Mouse (Mus musculus) liver, embryonic 12.5 days (tissue): ENCODE results near the gene Dnmt3b. TPM values are rescaled to one million over a fixed set of nuclear protein-coding genes. Genes with fewer than 3 reads are reported as not detected.
A peak's percentile ranks its signal among the peaks of the same experiment; 100 is the strongest.
"Not testable (repeated sequence)": the region's sequence is repeated elsewhere in the genome, so short reads cannot be mapped to it uniquely, and the experiment has no call there.

Experiments
- ATAC-seq: fragments of 200-750 bp; cut with Nextera tagmentation; 2 replicates; pipeline ENCODE4 v1.8.0; 2017; ENCODE audit warnings: moderate number of reproducible peaks, mild to moderate bottlenecking, moderate library complexity
- H3K27ac ChIP-seq: fragments of 300-500 bp; sonication (generic); 2 replicates; pipeline ENCODE4 v1.5.1; 2016; ENCODE audit warnings: mild to moderate bottlenecking
- H3K27me3 ChIP-seq: fragments of 300-500 bp; sonication (generic); replicated peaks from 2 replicates; pipeline ENCODE4 v1.6.1; 2016; ENCODE audit warnings: mild to moderate bottlenecking, moderate library complexity
- H3K36me3 ChIP-seq: fragments of 300-500 bp; sonication (generic); 2 replicates; pipeline ENCODE4 v1.6.1; 2016; ENCODE audit warnings: mild to moderate bottlenecking, moderate library complexity
- H3K4me1 ChIP-seq: fragments of 300-500 bp; sonication (generic); 2 replicates; pipeline ENCODE4 v1.6.1; 2016
- H3K4me2 ChIP-seq: fragments of 300-500 bp; sonication (generic); 2 replicates; pipeline ENCODE4 v1.6.1; 2016; ENCODE audit warnings: mild to moderate bottlenecking, moderate library complexity
- H3K4me3 ChIP-seq: fragments of 300-500 bp; sonication (generic); 2 replicates; pipeline ENCODE4 v1.5.1; 2016; ENCODE audit warnings: mild to moderate bottlenecking, moderate library complexity
- H3K9ac ChIP-seq: fragments of 300-500 bp; sonication (generic); 2 replicates; pipeline ENCODE4 v1.6.1; 2016; ENCODE audit warnings: mild to moderate bottlenecking, moderate library complexity
- H3K9me3 ChIP-seq: fragments of 300-500 bp; sonication (generic); replicated peaks from 2 replicates; pipeline ENCODE4 v1.6.1; 2016; ENCODE audit warnings: mild to moderate bottlenecking, moderate library complexity
- WGBS: fragments of 180-500 bp; shearing (Covaris S2); methylation state at CpG from one replicate; pipeline ENCODE4 v1.1.7; 2016; ENCODE audit not compliant: insufficient replicate concordance; 5-methylcytosine and 5-hydroxymethylcytosine counted together
- polyA plus RNA-seq: library from polyadenylated mRNA; unstranded; fragments of >200 nt; fragmentation: Nextera tagmentation; extraction: Ambion mirVana; gene quantifications from 2 replicates; pipeline ENCODE4 v1.2.1, GENCODE M21; 2016

Gene Dnmt3b
- polyA plus RNA-seq, 1 experiment from 2014 or later = 17.1 TPM

GRCm38 (mm10) chr2:153642496-153642895 lies 6.8 kb upstream of the Dnmt3b start:
- Histone ChIP-seq H3K9ac (no peak overlapping the region), H3K27me3 (no peaks in the 10 kb centered on the region; the same call in 1 of the 2 replicates), H3K4me2 (no peak overlapping the region), H3K4me3 (no peak overlapping the region), H3K27ac (no peak overlapping the region), H3K9me3 (no peaks in the 10 kb centered on the region), H3K36me3 (no peaks in the 10 kb centered on the region), H3K4me1 (no peaks in the 10 kb centered on the region)
- WGBS = 31% methylated on average over 3 of the region's 3 CpGs
- ATAC-seq = no peak

GRCm38 (mm10) chr2:153642999-153643398 lies 6.3 kb upstream of the Dnmt3b start:
- H3K4me3 ChIP-seq = no peak overlapping the region
- no peaks in the 10 kb centered on the region; the same call in 1 of the 2 replicates for H3K27me3 ChIP-seq
- 65% methylated on average over 6 of the region's 6 CpGs for WGBS
- H3K27ac ChIP-seq = no peak overlapping the region
- no peak overlapping the region for H3K9ac ChIP-seq
- no peak for ATAC-seq
- no peaks in the 10 kb centered on the region for H3K36me3 ChIP-seq
- H3K4me2 ChIP-seq = no peak overlapping the region
- no peaks in the 10 kb centered on the region for H3K9me3 ChIP-seq
- H3K4me1 ChIP-seq = no peaks in the 10 kb centered on the region

- peak overlapping the region; percentile 80 for H3K9ac ChIP-seq
- no peaks in the 10 kb centered on the region for H3K36me3 ChIP-seq
- peaks cover 26% of the 10 kb centered on the region for H3K4me1 ChIP-seq
- peaks cover 27% of the 10 kb centered on the region for H3K27me3 ChIP-seq
- no peak overlapping the region; the same call in 1 of the 2 replicates for H3K27ac ChIP-seq
- H3K4me2 ChIP-seq = peak overlapping the region; percentile 98
- no peaks in the 10 kb centered on the region for H3K9me3 ChIP-seq
- no peak for ATAC-seq
- whole genome bisulfite sequencing = 26% methylated on average over 14 of the region's 14 CpGs
- H3K4me3 ChIP-seq = peak overlapping the region; percentile 78
Measured at GRCm38 (mm10) chr2:153648773-153649297, 415 bp upstream of the Dnmt3b start.

GRCm38 (mm10) chr2:153650014-153650687 lies 901 bp downstream of the Dnmt3b start:
- Histone ChIP-seq H3K9ac (peak overlapping the region; percentile 80), H3K27ac (no peak overlapping the region), H3K4me3 (peak overlapping the region; percentile 78), H3K4me2 (peak overlapping the region; percentile 98), H3K9me3 (no peaks in the 10 kb centered on the region), H3K27me3 (peaks cover 27% of the 10 kb centered on the region), H3K4me1 (peaks cover 26% of the 10 kb centered on the region), H3K36me3 (no peaks in the 10 kb centered on the region)
- 3% methylated on average over 28 of the region's 28 CpGs for WGBS
- ATAC-seq = no peak; the same call in 1 of the 2 replicates

GRCm38 (mm10) chr2:153651681-153652080 lies 2.4 kb downstream of the Dnmt3b start:
- no peak for ATAC-seq
- WGBS = 48% methylated on average over 3 of the region's 3 CpGs
- Histone ChIP-seq H3K36me3 (no peaks in the 10 kb centered on the region), H3K4me2 (no peak overlapping the region), H3K9ac (no peak overlapping the region), H3K27ac (no peak overlapping the region), H3K27me3 (peaks cover 27% of the 10 kb centered on the region), H3K4me1 (peaks cover 26% of the 10 kb centered on the region), H3K4me3 (no peak overlapping the region), H3K9me3 (no peaks in the 10 kb centered on the region)

- 72% methylated on average over 8 of the region's 8 CpGs for WGBS
- peak; percentile 51; the same call in 1 of the 2 replicates for ATAC-seq
- peaks cover 10% of the 10 kb centered on the region; the same call in 1 of the 2 replicates for H3K36me3 ChIP-seq
Measured at GRCm38 (mm10) chr2:153657659-153658058, 8.4 kb downstream of the Dnmt3b start.

GRCm38 (mm10) chr2:153660616-153661015 lies 11.4 kb downstream of the Dnmt3b start:
- H3K36me3 ChIP-seq = peaks cover 28% of the 10 kb centered on the region; the same call in 1 of the 2 replicates
- WGBS = 53% methylated on average over 3 of the region's 3 CpGs

More at GRCm38 (mm10) chr2:153657659-153658058, 8.4 kb downstream of the Dnmt3b start:
- H3K4me3 ChIP-seq, H3K27ac ChIP-seq, H3K4me2 ChIP-seq, H3K4me1 ChIP-seq, H3K9ac ChIP-seq, H3K9me3 ChIP-seq, H3K27me3 ChIP-seq: not testable (repeated sequence)

GRCm38 (mm10) chr2:153665401-153665800 lies 16.2 kb downstream of the Dnmt3b start:
- ATAC-seq = no peak
- WGBS = 75% methylated on average over 7 of the region's 7 CpGs

More at GRCm38 (mm10) chr2:153660616-153661015, 11.4 kb downstream of the Dnmt3b start:
- H3K9ac ChIP-seq = no peak overlapping the region
- H3K27ac ChIP-seq = no peak overlapping the region
- no peaks in the 10 kb centered on the region for H3K9me3 ChIP-seq
- no peak overlapping the region for H3K4me2 ChIP-seq
- ATAC-seq = no peak
- H3K27me3 ChIP-seq = no peaks in the 10 kb centered on the region
- peaks cover 3% of the 10 kb centered on the region; the same call in 1 of the 2 replicates for H3K4me1 ChIP-seq
- H3K4me3 ChIP-seq = no peak overlapping the region

GRCm38 (mm10) chr2:153668754-153669376 lies 19.6 kb downstream of the Dnmt3b start:
- Histone ChIP-seq H3K4me2 (no peak overlapping the region), H3K36me3 (peaks cover 53% of the 10 kb centered on the region), H3K9me3 (no peaks in the 10 kb centered on the region), H3K4me1 (no peaks in the 10 kb centered on the region), H3K4me3 (no peak overlapping the region), H3K27me3 (no peaks in the 10 kb centered on the region), H3K9ac (no peak overlapping the region), H3K27ac (no peak overlapping the region)
- WGBS = 64% methylated on average over 7 of the region's 7 CpGs
- ATAC-seq = no peak

More at GRCm38 (mm10) chr2:153665401-153665800, 16.2 kb downstream of the Dnmt3b start:
- Histone ChIP-seq H3K9ac (no peak overlapping the region), H3K4me3 (no peak overlapping the region), H3K9me3 (no peaks in the 10 kb centered on the region), H3K27ac (no peak overlapping the region), H3K4me2 (no peak overlapping the region), H3K4me1 (no peaks in the 10 kb centered on the region), H3K36me3 (peaks cover 57% of the 10 kb centered on the region), H3K27me3 (no peaks in the 10 kb centered on the region)

GRCm38 (mm10) chr2:153670111-153670510 lies 20.9 kb downstream of the Dnmt3b start:
- H3K4me1 ChIP-seq = no peaks in the 10 kb centered on the region

GRCm38 (mm10) chr2:153672619-153673018 lies 23.4 kb downstream of the Dnmt3b start:
- Histone ChIP-seq H3K4me3 (no peak overlapping the region), H3K27me3 (no peaks in the 10 kb centered on the region), H3K4me1 (peaks cover 15% of the 10 kb centered on the region; the same call in 1 of the 2 replicates), H3K27ac (no peak overlapping the region), H3K9me3 (no peaks in the 10 kb centered on the region), H3K36me3 (peaks cover 50% of the 10 kb centered on the region), H3K4me2 (no peak overlapping the region), H3K9ac (no peak overlapping the region)
- 71% methylated on average over 2 of the region's 2 CpGs for WGBS
- no peak for ATAC-seq

More at GRCm38 (mm10) chr2:153670111-153670510, 20.9 kb downstream of the Dnmt3b start:
- Histone ChIP-seq H3K4me2 (no peak overlapping the region), H3K4me3 (no peak overlapping the region), H3K9me3 (no peaks in the 10 kb centered on the region), H3K27me3 (no peaks in the 10 kb centered on the region), H3K36me3 (peaks cover 54% of the 10 kb centered on the region), H3K27ac (no peak overlapping the region), H3K9ac (no peak overlapping the region)
- ATAC-seq = no peak
- 78% methylated on average over 5 of the region's 5 CpGs for WGBS

GRCm38 (mm10) chr2:153675364-153675763 lies 26.1 kb downstream of the Dnmt3b start:
- peak; percentile 85 for ATAC-seq
- H3K4me2 ChIP-seq, H3K4me3 ChIP-seq, H3K9me3 ChIP-seq, H3K27ac ChIP-seq, H3K27me3 ChIP-seq, H3K9ac ChIP-seq: not testable (repeated sequence)
- 17% methylated on average over 1 of the region's 1 CpGs for WGBS
- peaks cover 45% of the 10 kb centered on the region for H3K36me3 ChIP-seq
- peaks cover 17% of the 10 kb centered on the region; the same call in 1 of the 2 replicates for H3K4me1 ChIP-seq
